Mouse (Mus musculus) lung, postnatal 10 days (tissue): Measurements from ENCODE around the gene Fkbp11.

Source experiments
- DNase-seq: peaks from one replicate; pipeline ENCODE4 v3.0.0; 2021

The Fkbp11 gene

GRCm38 (mm10) chr15:98692171-98692715 is 35.8 kb downstream of the Fkbp11 start:
- peak; percentile 65 for DNase-seq

DNA sequence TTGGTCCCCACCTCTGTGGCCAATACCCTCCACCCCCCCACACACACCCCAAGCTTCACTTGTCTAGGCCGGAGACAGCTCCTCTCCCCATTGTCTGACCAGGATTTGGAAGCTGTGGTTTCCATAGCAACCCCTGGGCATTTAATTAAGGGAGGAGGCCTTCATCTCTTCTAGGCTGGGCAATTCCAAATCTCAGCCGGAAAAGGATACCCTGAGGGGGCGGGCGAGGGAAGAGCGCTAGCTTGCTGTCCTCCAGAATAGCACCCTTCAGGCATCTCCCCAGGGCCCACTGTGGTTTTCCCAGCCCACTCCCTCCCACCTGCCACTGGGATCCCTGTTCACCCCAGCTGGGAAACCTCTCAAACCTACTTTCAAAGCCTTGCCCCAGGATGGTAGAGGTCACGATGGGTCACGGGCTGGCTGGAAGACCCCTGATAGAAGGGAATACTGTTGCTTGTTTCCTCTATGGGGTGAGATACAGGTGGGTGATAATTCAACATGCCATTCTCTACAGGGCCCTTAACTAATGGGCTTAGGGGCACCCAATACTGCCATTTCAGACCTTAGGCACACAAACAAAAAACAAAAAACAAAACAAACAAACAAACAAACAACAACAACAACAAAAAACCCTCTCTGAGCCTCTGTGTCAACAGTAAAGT is 36.4 kb downstream of the Fkbp11 start:
- DNase-seq, result no peak

GRCm38 (mm10) chr15:98689682-98690081 is 38.3 kb downstream of the Fkbp11 start:
- no peak for DNase-seq

DNA sequence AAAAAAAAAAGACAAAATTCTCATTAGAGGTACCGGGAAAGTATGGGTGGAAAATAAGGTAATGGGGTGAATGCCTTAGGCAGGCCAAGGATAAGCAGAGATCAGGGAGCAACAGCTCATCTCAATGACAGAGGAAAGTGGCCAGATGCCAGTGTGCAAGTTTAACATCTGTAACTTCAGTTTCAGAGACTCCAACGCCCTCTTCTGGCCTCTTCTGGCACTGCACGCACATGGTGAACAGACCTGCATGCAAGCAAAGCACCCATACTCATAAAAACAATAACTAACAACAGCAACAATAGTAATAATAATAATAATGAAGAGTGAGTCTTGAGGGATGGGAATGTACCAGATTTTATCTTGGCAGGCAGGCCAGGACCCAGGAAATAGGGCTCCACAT is 42.1 kb downstream of the Fkbp11 start:
- no peak for DNase-seq

GRCm38 (mm10) chr15:98683746-98684145 is 44.3 kb downstream of the Fkbp11 start:
- DNase-seq, result no peak

- peak; percentile 39 for DNase-seq
These were observed 44.8 kb downstream of the Fkbp11 start for GRCm38 (mm10) chr15:98683177-98683576.

GRCm38 (mm10) chr15:98681633-98682032 is 46.4 kb downstream of the Fkbp11 start:
- DNase-seq, result no peak

- no peak for DNase-seq
These were observed 47.3 kb downstream of the Fkbp11 start for GRCm38 (mm10) chr15:98680660-98681059.

DNA sequence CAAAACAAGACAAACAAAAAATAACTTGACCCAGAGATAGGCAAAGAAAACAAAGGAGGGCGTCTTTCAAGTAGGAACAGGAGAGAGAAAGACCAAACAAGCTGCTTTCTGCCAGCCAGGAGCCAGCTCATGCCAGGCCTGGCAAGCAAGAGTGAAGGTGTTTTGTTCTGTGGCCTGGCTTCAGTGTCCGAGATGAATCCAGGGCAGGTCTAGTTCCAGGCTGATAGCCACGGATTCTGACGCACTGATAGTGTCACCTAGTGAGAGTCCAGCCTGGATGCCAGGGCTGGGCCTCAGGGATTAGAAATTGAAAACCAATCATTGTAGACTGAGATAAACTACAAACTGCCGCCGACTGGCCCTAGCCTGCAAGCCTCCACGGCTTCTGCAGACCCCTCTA is 50.0 kb downstream of the Fkbp11 start:
- DNase-seq, result no peak

GRCm38 (mm10) chr15:98676940-98677728 is 50.9 kb downstream of the Fkbp11 start, which contains the start of gene Rnd1:
Gene Rnd1 (minus strand): TSS chr15:98677461.
- DNase-seq, result peak; percentile 87

DNA sequence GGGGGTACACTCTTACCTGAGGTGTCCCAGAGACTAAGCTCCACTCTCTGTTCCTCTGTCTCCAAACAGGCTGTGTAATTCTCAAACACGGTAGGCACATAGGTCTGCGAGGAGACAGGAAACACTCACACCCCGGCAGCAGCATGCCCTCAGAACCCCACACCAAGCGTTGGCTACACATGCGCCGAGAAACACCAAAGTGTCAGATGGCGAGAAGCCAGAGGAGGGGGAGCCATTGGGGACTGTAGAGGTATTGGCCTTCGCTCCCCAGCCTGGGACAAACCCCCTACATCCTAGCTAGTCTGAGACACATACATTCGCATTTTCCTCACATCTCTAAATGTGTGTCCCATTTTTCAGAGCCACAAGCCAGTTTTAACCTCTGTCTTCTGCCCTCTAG is 51.5 kb downstream of the Fkbp11 start:
- peak; percentile 25 for DNase-seq

GRCm38 (mm10) chr15:98675634-98676250 is 52.3 kb downstream of the Fkbp11 start:
- no peak for DNase-seq

- DNase-seq, result no peak
These were observed 52.9 kb downstream of the Fkbp11 start for GRCm38 (mm10) chr15:98674994-98675545.
